Mouse (Mus musculus) ES-E14 (cell line): Measurements from ENCODE around the gene Mical2. TPM values are rescaled to one million over a fixed set of nuclear protein-coding genes. Genes with fewer than 3 reads are reported as not detected.
A peak's percentile ranks its signal among the peaks of the same experiment; 100 is the strongest.

Experiments used
- DNase-seq: peaks from one replicate; pipeline ENCODE4 v3.0.0-alpha.2; 2013; ENCODE audit warnings: low read depth, low spot score
- H3K27ac ChIP-seq: 2 replicates; pipeline ENCODE4 v1.5.1; 2012; ENCODE audit warnings: low read depth, mild to moderate bottlenecking, low read length, moderate library complexity, mixed read lengths; ENCODE audit not compliant: poor library complexity, insufficient read depth, severe bottlenecking
- H3K36me3 ChIP-seq: 2 replicates; pipeline ENCODE4 v1.6.1; 2012; ENCODE audit warnings: mild to moderate bottlenecking, low read length, moderate library complexity, mixed read lengths; ENCODE audit not compliant: control insufficient read depth, poor library complexity, insufficient read depth, severe bottlenecking
- H3K4me1 ChIP-seq, 2 experiments: fragments of 150-350 bp in 1 of 2; sonication (generic) in 1 of 2; 2 replicates each; pipeline ENCODE4 v1.6.1; 2012; ENCODE audit warnings: low read length in 2 of 2, mild to moderate bottlenecking in 1 of 2, mixed read lengths in 1 of 2; ENCODE audit not compliant: control insufficient read depth in 2 of 2, insufficient read depth in 2 of 2, poor library complexity in 1 of 2
- H3K4me3 ChIP-seq, 2 experiments: fragments of 150-350 bp in 1 of 2; sonication (generic) in 1 of 2; 2 replicates each; pipeline ENCODE4 v1.5.1; 2012; ENCODE audit warnings: low read length in 2 of 2, low read depth in 1 of 2, mild to moderate bottlenecking in 1 of 2, mixed read lengths in 1 of 2; ENCODE audit not compliant: insufficient read depth in 1 of 2, poor library complexity in 1 of 2, severe bottlenecking in 1 of 2
- H3K9ac ChIP-seq: 2 replicates; pipeline ENCODE4 v1.6.1; 2012; ENCODE audit warnings: low read depth, mild to moderate bottlenecking, low read length, mixed read lengths; ENCODE audit not compliant: poor library complexity, insufficient read depth, severe bottlenecking
- H3K9me3 ChIP-seq: fragments of 150-350 bp; sonication (generic); 2 replicates; pipeline ENCODE4 v1.6.1; 2012; ENCODE audit warnings: low read depth, mild to moderate bottlenecking, low read length; ENCODE audit not compliant: control insufficient read depth, insufficient read depth
- CHD2 ChIP-seq: IDR thresholded peaks from 2 replicates; pipeline ENCODE4 v1.6.1; 2014; ENCODE audit warnings: mild to moderate bottlenecking, low read depth, low read length, inconsistent platforms
- HCFC1 ChIP-seq: IDR thresholded peaks from 2 replicates; pipeline ENCODE4 v1.6.1; 2012; ENCODE audit warnings: low read length, inconsistent platforms, borderline replicate concordance; ENCODE audit not compliant: insufficient read depth
- MAFK ChIP-seq: IDR thresholded peaks from 2 replicates; pipeline ENCODE4 v1.6.1; 2014; ENCODE audit warnings: mild to moderate bottlenecking, low read depth, low read length, inconsistent platforms; ENCODE audit not compliant: insufficient read depth
- ZC3H11A ChIP-seq: IDR thresholded peaks from 2 replicates; pipeline ENCODE4 v1.6.1; 2012; ENCODE audit warnings: low read depth, mild to moderate bottlenecking, inconsistent platforms, low read length, borderline replicate concordance
- ZNF384 ChIP-seq: IDR thresholded peaks from 2 replicates; pipeline ENCODE4 v1.6.1; 2012; ENCODE audit warnings: low read depth, low read length, inconsistent platforms
- in situ Hi-C, 2 experiments: fragments of 600-800 bp; cut with MboI; formaldehyde crosslinking; loops; one replicate each; pipeline ENCODE4 v1.15.1; 2025; ENCODE audit warnings: low sequenced_read_pairs in 2 of 2, inconsistent platforms in 1 of 2; ENCODE audit not compliant: unreplicated experiment in 2 of 2
- total RNA-seq: library from RNA; depleted of rRNA; stranded (reverse); fragments of 300-350 nt; gene quantifications from 2 replicates; pipeline ENCODE4 v1.2.3, GENCODE M21; 2012

The Mical2 gene
- total RNA-seq, 1 experiment: 9.9 TPM

DNA sequence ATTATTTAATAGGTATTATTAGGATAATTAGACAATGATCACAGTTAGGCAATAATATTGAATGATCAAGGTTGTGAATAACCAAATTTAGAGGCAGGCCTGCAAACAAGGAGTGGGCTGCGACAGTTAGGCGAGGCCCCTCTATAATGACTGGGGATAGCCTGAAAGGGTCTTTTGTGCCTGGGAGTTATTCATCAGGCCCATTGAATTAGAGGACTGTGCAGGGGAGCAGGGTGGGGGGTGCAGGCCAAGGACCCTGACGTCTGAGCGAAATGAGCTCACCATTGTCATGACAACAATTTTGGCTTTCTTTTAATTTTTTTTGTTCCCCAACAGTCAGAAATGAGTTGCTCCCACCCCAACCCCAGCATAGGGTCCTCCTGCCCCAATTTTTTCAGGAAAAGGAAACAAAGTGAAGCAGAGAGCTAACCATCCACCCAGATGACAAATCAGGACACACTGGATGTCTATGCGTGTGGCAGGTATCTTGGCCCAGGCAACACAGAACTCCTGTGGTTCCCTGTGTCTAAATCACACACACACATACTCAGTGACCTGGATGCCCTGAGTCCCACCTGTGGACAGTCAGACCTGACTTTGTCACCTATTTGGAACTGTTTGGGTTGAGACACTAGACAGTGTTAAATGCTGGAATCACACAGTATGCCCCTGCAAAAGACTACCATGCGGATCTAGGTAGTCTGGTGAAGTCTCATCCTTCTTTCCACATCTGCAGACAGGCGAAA lies 173.9 kb downstream of the Mical2 start:
- Histone ChIP-seq H3K9me3 (no peaks in the 10 kb centered on the region), H3K9ac (no peak overlapping the region), H3K36me3 (no peaks in the 10 kb centered on the region), H3K27ac (no peak overlapping the region), H3K4me1 (no peaks in the 10 kb centered on the region), H3K4me3 (no peak overlapping the region)
- no peak for TF ChIP-seq MAFK
- TF ChIP-seq HCFC1: no peak
- TF ChIP-seq ZNF384: no peak
- no peak for TF ChIP-seq CHD2
- TF ChIP-seq ZC3H11A: no peak
- no peak for DNase-seq
- in situ Hi-C loops: no loop called here

DNA sequence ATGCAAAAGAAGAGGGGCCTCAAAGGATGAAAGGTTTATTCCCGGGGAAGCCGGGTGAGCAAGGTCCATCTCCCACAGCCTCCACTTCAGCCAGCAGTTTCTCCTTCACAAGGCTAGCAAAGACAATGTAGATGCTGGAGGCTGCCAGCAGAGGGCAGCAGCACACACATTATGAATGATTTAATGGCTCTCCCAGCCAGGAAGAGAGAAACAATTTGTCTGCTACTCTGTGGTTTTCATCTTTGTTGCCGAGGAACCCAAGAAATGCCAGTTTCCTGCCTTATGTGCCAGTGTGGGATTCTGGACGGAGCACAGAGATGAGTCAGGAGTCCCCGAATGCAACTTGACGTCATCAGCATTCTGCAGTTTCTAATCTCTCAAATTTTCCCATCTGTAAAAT lies 174.5 kb downstream of the Mical2 start:
- peak; percentile 74 for DNase-seq
- Histone ChIP-seq H3K9ac (no peak overlapping the region), H3K36me3 (no peaks in the 10 kb centered on the region), H3K9me3 (no peaks in the 10 kb centered on the region), H3K27ac (no peak overlapping the region), H3K4me1 (no peaks in the 10 kb centered on the region), H3K4me3 (no peak overlapping the region)
- in situ Hi-C loops: no loop called here
- no peak for TF ChIP-seq CHD2
- peak; percentile 95 for TF ChIP-seq ZC3H11A
- no peak for TF ChIP-seq MAFK
- no peak for TF ChIP-seq ZNF384

DNA sequence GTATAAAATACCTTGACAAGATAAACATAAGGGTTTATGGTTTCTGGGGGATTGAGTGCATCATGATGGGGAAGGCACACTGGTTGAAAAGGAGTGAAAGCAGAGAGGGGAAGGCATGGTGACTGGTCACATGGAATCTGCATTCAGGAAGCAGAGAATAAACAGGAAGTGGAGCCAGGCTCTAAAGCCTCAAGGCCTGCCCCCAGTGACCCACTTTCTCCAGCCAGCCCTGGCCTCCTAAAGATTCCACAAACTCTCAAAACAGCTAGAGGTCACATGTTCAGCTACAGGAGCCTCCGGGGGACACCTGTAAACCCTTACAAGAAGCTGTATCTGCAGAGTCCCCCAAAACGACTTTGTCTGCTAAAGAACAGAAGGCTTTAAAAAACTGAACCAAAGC lies 179.4 kb downstream of the Mical2 start:
- Histone ChIP-seq H3K36me3 (no peaks in the 10 kb centered on the region), H3K9ac (no peak overlapping the region), H3K27ac (no peak overlapping the region), H3K4me3 (no peak overlapping the region), H3K4me1 (no peaks in the 10 kb centered on the region), H3K9me3 (no peaks in the 10 kb centered on the region)
- no peak for DNase-seq
- in situ Hi-C loops: no loop called here
- TF ChIP-seq ZNF384 (no peak), MAFK (no peak), ZC3H11A (no peak), HCFC1 (no peak), CHD2 (no peak)

DNA sequence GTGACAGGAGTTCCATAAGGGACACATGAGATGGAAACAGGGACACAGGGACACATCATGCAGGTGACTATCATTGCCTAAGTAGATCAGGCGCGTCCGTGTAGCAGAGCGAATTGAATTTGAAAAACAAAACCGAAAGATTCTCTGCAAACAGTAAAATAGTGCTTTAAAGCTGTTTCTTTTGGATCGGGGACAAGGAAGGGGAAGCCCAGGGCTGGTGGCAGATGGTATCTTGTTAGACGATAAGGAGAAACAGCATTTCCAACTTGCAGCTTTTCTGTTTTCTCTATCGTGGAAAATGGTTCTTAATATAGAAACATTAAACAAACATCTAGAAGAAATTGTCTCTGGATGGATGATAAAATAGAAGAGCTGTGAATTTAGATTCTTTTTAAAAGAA lies 179.9 kb downstream of the Mical2 start:
- no peak overlapping the region for H3K27ac ChIP-seq
- no peak overlapping the region for H3K9ac ChIP-seq
- H3K36me3 ChIP-seq: no peaks in the 10 kb centered on the region
- in situ Hi-C loops: no loop called here
- H3K4me1 ChIP-seq: no peaks in the 10 kb centered on the region
- no peak for DNase-seq
- no peak for TF ChIP-seq MAFK
- TF ChIP-seq ZC3H11A: no peak
- TF ChIP-seq ZNF384: no peak
- TF ChIP-seq HCFC1: no peak
- TF ChIP-seq CHD2: no peak
- no peaks in the 10 kb centered on the region for H3K9me3 ChIP-seq
- no peak overlapping the region for H3K4me3 ChIP-seq

DNA sequence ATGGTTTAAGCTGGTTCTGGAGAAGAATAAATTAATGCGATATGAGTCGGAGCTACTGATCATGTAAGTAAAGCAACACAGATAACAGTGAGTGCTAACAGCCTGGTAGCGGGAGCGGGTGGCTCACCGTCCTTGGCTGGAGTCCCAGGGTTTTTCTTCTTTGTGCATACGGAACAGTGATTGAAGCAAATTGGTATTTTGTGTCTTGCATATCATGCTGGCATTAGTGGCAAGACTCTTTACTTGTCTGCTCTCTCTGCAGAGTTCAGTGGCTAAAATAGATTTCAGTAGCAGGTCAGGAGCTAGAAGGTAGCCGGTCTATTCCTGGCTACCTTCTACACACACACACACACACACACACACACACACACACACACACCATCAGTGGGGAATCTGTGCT lies 181.9 kb downstream of the Mical2 start:
- TF ChIP-seq ZNF384 (no peak), CHD2 (no peak), ZC3H11A (no peak), MAFK (no peak), HCFC1 (no peak)

More for the DNA sequence above, 181.9 kb downstream of the Mical2 start:
- Histone ChIP-seq H3K4me3 (no peak overlapping the region), H3K27ac (no peak overlapping the region), H3K36me3 (no peaks in the 10 kb centered on the region), H3K9ac (no peak overlapping the region), H3K9me3 (no peaks in the 10 kb centered on the region), H3K4me1 (no peaks in the 10 kb centered on the region)
- in situ Hi-C loops: no loop called here
- DNase-seq: no peak
